Mouse (Mus musculus) G1E (cell line): ENCODE results near the gene Sppl3.

ENCODE experiments used
- CTCF ChIP-seq: IDR thresholded peaks from 2 replicates; pipeline ENCODE4 v1.5.1; 2012; ENCODE audit warnings: low read depth, low read length, inconsistent platforms, mixed read lengths
- GATA1 ChIP-seq: IDR thresholded peaks from 2 replicates; pipeline ENCODE4 v1.6.1; 2012; ENCODE audit warnings: borderline replicate concordance, low read length, inconsistent platforms, mixed read lengths
- GATA2 ChIP-seq: IDR thresholded peaks from 2 replicates; pipeline ENCODE4 v1.6.1; 2012; ENCODE audit warnings: low read depth, low read length, inconsistent platforms, borderline replicate concordance
- POLR2AphosphoS5 ChIP-seq: IDR thresholded peaks from 2 replicates; pipeline ENCODE4 v1.6.1; 2012; ENCODE audit warnings: low read depth, low read length, inconsistent platforms; ENCODE audit not compliant: insufficient replicate concordance
- TAL1 ChIP-seq: conservative IDR thresholded peaks from 2 replicates; pipeline ENCODE4 v1.6.1; 2012; ENCODE audit warnings: low read depth, low read length, inconsistent platforms, mixed read lengths

GRCm38 (mm10) chr5:115043626-115044025, 32.7 kb downstream of the Sppl3 start:
- TF ChIP-seq CTCF (no peak), GATA1 (no peak), POLR2AphosphoS5 (no peak), TAL1 (no peak), GATA2 (no peak)
